Mouse (Mus musculus) kidney, postnatal 25 days (tissue): ENCODE results near the gene Pcyt1b.

Experiments used
- DNase-seq, 2 experiments: peaks; one replicate each; pipeline ENCODE4 v3.0.0; 2021; ENCODE audit warnings: mixed read lengths in 2 of 2

Gene Pcyt1b

DNA sequence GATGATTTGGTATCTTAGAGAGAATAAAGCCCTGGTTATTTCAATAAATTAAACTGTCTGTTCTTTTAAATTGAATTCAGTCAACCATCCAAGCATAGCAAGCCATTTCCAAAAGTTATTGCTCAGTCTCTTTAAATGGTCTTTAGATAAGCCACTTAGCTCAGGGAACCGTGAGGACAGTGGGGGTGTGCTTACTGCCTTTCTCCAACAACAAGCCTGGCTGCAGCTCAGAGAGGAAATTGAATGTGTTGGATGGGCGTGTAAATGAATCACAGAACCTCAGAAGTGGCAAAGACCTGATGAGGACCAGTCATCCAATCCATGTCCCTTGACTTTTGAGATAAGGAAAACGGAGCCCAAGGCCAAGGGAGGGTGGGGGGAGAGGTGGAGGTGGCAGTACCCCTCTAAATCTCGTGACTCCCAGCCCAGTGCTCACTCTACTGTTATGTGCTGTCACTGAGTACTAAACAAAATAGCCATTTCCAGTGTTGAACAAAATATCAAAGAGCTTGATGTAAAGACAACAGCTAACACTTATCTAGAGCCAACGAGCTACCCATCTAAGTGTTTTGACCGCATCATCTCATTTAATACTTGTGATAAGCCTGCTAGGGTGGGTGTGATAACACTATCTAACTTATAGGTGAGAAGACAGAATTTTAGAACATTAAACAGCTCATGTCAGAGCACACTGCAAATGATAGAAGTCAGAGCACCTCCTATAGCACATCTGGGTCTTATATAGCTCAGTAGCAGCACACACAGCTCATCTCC is 78.5 kb downstream of the Pcyt1b start:
- no peak for DNase-seq

DNA sequence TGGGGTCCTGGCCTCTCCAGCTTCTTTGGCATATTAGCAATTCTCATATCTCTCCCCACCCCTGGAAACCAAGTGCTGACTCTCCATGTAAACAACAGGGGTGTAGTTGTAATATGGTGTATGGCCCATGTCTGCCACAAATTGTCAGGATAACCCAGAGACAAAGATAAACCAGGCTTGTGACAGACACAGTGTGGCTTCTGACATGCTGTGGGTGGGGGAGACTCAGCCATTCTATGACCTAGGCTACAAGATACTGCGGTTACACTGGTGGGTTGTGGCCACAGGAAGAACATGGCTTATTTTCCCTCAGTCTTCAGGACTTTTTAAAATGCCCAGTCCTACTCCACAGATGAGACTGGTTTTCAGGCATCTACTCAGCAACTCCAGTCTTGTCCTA is 94.5 kb downstream of the Pcyt1b start:
- DNase-seq: no peak

GRCm38 (mm10) chrX:93750566-93750965 is 95.9 kb downstream of the Pcyt1b start:
- no peak for DNase-seq

DNA sequence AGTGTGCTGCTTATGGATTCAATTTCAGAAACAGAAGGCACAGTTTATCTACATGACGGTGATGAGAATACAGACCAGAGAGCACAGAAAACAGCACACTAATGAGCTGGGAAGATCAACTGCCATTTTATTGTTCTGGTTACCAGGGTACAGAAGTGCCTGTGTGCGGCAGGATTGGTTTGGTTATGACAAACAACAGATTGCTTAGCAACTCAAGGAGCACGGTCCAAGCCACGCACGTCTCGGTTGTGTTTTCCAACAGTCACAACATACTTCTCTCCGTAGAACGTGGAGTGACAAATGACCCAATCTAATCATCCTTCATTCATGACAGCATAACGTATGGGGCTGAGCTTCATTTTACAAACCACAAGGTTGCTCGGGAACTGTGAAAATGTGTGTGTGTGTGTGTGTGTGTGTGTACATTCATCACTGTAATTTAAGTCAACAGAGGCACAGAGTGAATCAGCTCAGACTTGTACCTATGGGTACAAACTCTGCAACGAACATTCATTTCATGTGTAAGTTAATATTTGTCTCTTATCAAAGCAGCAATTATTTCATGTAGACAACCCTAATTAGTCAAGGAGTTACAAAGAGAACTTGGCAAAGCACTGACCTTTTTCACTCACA is 100.7 kb downstream of the Pcyt1b start:
- no peak for DNase-seq

- no peak for DNase-seq
Observed at GRCm38 (mm10) chrX:93756867-93757455, 102.3 kb downstream of the Pcyt1b start.

- no peak for DNase-seq
Observed at GRCm38 (mm10) chrX:93760770-93761169, 106.1 kb downstream of the Pcyt1b start.

- DNase-seq: no peak
Observed at GRCm38 (mm10) chrX:93789562-93789961, 134.9 kb downstream of the Pcyt1b start.

DNA sequence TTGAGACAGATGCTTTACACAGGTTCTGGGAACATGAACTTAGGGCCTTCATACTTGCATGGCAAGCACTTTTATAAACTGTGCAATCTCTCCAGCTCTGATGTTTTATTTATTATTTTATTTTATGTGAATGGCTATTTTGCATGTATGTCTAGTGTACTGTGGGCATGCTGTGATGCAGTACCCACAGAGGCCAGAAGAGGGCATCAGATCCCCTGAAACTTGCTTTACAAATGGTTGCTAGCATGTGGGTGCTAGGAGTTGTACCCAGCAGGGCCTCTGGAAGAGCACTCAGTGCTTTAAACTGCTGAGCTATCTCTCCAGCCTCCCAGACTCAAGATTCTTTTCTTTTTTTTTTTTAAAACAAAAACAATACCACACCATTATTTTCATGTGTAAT is 138.5 kb downstream of the Pcyt1b start:
- DNase-seq: peak; percentile 42 to 58
